Mouse (Mus musculus): ENCODE data around the gene Filip1.

Gene Filip1

GRCm38 (mm10) chr9:79898815-79899214 lies 113.8 kb downstream of the Filip1 start:
- peak; percentile 39 for DNase-seq (ENCODE audit: low read depth)

DNA sequence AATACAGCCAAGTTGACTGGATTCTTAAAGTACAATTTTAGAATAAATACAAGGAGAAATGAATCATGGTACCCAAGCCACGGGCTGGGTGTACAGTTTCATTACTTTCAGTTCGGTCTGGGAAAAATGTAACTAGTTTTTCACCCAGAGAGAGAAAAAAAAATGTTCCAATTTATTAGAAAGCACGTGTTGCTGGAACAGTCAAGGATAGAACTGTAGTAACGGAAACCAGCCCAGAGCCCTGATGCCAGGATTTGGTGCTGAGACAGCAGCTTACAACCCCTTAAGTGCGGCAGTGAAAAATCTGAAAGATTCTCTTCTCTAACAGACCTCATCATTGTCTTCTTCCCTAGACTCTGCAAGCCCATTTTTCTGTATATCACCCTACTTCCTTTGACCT lies 118.0 kb downstream of the Filip1 start:
- no peak for DNase-seq (ENCODE audit: low read depth)

GRCm38 (mm10) chr9:79893841-79894612 lies 118.6 kb downstream of the Filip1 start:
- DNase-seq (ENCODE audit: low read depth), result no peak

GRCm38 (mm10) chr9:79892183-79892582 lies 120.5 kb downstream of the Filip1 start:
- DNase-seq (ENCODE audit: low read depth), result no peak

- DNase-seq (ENCODE audit: low read depth), result no peak
These were observed 122.2 kb downstream of the Filip1 start for GRCm38 (mm10) chr9:79890488-79890887.

GRCm38 (mm10) chr9:79889132-79889531 lies 123.5 kb downstream of the Filip1 start:
- DNase-seq (ENCODE audit: low read depth), result peak; percentile 26

- peak; percentile 36 for DNase-seq (ENCODE audit: low read depth)
These were observed 127.1 kb downstream of the Filip1 start for GRCm38 (mm10) chr9:79885244-79886210.

GRCm38 (mm10) chr9:79883139-79883538 lies 129.5 kb downstream of the Filip1 start:
- DNase-seq (ENCODE audit: low read depth), result no peak

DNA sequence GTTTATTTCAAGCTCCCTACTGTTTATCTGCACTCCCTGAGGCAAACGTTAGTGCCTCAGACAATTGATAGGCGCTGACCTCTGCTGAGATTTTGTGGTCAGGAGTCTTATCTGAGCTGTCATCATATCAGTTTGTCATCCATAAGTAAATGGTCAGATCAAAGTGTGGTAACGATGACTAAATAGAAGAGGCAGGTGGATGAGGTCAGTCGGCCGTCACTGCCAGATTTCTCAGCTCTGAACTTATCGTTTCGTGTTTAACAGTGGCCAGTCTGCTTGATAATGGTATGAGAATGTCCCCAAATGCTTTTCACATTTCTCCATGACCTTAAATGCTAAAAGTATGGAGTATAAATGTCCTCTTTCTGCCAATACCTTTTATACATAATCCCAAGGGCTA lies 132.6 kb downstream of the Filip1 start:
- DNase-seq (ENCODE audit: low read depth), result no peak

GRCm38 (mm10) chr9:79875522-79876131 lies 137.0 kb downstream of the Filip1 start:
- no peak for DNase-seq (ENCODE audit: low read depth)

- no peak for DNase-seq (ENCODE audit: low read depth)
These were observed 140.1 kb downstream of the Filip1 start for GRCm38 (mm10) chr9:79872598-79872997.

GRCm38 (mm10) chr9:79869512-79869911 lies 143.1 kb downstream of the Filip1 start:
- no peak for DNase-seq (ENCODE audit: low read depth)

DNA sequence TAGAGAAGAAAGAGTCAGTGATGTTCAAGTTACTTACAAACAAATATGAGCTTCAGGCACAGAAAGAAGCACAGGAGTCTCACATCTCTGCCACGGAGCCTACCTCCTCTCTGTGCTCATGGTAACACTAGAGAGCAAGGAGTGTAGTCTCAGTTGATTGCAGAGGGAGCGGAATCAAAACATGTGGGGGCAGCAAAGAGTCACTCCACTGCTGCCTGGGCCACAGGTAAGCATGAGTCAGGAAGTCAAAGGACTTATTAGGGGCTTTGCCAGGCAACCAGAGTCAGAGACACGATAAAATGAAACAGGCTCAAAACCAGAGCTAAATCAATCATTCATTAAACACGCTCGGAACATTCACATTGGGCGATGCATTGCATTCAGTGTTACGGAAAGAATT lies 146.7 kb downstream of the Filip1 start:
- DNase-seq (ENCODE audit: low read depth), result peak; percentile 21

- DNase-seq (ENCODE audit: low read depth), result no peak
These were observed 150.1 kb downstream of the Filip1 start for GRCm38 (mm10) chr9:79862544-79862943.

DNA sequence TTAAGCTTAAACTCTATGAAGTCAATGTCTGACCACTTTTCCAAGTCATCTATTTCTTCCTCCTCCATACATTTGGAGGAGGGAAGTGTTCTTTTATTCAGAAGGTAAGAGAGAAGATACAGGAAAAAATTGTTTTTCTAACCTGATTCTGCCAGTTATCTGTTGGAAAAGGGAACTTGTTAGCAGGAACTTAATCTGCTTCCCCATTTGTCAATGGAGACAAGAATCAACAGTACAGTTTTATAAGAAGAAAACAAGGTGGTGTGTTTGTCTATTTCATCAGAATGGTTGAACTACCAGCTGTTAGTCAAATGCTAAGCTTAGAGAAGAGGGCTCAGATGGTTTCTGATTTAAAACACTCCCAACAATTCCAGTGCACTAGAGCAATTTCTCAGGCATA lies 165.6 kb downstream of the Filip1 start:
- DNase-seq (ENCODE audit: low read depth), result no peak

DNA sequence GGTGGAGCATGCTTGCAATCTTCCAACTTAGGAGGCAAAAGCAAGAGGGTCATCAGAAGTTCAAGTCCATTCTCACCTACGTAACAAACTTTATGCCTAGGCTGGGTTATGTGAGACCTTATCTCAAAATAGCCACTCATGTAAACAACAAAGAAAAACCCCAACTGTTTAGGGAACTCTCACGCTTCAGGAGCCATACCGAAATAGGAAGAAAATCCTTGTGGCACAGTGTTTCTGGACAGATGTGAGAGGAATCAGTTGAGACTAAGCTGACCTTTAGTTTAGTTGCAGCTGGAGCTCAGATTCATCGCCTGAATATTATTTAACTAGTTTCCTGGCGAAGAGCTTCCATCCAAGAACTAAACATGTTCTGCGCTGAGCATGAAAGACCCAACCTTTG lies 170.0 kb downstream of the Filip1 start:
- DNase-seq (ENCODE audit: low read depth), result no peak

GRCm38 (mm10) chr9:79842028-79842427 lies 170.6 kb downstream of the Filip1 start:
- DNase-seq (ENCODE audit: low read depth), result no peak

- no peak for DNase-seq (ENCODE audit: low read depth)
These were observed 181.4 kb downstream of the Filip1 start for GRCm38 (mm10) chr9:79831294-79831693.

DNA sequence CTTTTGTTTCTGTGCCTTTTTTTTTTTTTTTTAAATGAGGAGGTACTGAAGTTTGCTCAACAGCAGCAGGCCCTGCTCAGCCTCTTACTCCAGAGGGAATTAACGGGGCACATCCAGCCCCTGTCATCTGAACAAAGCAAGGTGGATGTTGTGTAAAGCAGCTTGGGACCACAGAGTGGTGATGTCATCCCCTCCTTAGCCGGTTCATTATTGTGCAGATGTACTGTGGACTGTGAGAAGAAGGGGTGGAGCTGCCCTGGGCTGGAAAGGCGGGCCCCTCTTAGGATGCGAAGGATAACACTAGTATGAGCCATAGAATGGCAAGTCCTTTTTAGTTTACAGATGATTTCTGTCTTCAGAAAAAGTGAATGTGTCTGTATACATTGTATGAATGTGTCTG lies 181.8 kb downstream of the Filip1 start:
- no peak for DNase-seq (ENCODE audit: low read depth)

GRCm38 (mm10) chr9:79829842-79830800 lies 182.5 kb downstream of the Filip1 start:
- DNase-seq (ENCODE audit: low read depth), result no peak

- DNase-seq (ENCODE audit: low read depth), result no peak
These were observed 185.6 kb downstream of the Filip1 start for GRCm38 (mm10) chr9:79827072-79827471.
